Mouse (Mus musculus) yolk sac, embryonic 10.5 days (tissue): ENCODE data around the gene Hist1h4n.
"Not testable (repeated sequence)": the region's sequence is repeated elsewhere in the genome, so short reads cannot be mapped to it uniquely, and the experiment has no call there.

Source experiments
- DNase-seq: peaks from one replicate; pipeline ENCODE4 v3.0.0-alpha.2; 2017; ENCODE audit warnings: low spot score

Hist1h4n gene

DNA sequence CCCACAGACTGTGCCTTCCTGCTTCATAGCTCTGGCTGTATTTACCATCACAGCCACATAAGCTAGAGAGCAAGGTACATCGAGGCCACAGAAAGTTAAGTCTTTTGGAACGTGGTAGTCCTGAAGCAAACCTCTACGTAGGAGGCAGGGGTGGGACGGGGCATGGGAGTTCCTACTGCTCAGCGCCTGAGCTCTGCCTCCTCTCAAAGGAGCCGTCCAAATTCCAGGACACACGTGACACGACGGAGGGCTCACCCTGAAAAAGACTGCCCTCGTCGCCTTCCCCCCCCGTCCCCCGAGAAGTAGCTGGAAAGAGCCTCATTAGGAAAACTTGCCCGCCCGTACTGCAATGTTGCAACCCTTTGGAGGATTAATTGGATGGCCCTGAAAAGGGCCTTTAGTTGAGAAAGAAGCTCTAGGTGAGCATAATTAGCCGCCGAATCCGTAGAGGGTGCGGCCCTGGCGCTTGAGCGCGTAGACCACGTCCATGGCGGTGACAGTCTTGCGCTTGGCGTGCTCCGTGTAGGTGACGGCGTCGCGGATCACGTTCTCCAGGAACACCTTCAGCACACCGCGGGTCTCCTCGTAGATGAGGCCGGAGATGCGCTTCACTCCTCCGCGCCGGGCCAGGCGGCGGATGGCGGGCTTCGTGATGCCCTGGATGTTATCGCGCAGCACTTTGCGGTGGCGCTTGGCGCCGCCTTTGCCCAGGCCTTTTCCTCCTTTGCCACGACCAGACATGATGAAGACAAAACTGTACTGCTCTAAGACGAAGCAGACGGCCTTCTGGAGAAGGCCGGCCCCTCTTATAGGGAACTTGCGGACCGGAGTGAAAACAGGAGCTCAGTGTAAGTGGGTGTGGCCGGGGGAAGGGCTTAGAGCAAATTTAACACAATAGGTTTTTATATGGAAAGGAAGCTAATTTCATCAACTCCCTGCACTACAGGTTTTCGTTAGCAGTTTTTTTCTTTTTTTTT, at the start of gene Hist1h4n:
Gene Hist1h4n, minus strand, starts transcription at position 779 of the 977 bp plus-strand sequence.
- not testable (repeated sequence) for DNase-seq

DNA sequence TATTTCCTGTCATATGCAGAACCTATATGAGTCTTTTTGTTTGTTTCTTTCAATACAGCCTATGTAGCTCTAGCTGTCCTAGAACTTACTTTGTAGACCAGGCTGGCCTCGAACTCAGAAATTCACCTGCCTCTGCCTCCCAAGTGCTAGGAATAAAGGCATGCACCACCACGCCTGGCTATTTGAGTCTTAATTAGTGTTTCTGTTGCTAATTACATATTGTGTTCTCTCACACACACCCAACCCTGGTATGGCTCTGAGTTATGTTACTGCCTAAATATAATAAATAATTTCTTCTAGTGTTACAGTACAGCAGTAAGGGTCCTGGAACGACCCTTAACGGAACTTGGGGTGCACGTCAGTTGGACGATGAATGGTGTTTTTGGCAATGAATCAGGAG, 48.7 kb upstream of the Hist1h4n start:
- no peak for DNase-seq

DNA sequence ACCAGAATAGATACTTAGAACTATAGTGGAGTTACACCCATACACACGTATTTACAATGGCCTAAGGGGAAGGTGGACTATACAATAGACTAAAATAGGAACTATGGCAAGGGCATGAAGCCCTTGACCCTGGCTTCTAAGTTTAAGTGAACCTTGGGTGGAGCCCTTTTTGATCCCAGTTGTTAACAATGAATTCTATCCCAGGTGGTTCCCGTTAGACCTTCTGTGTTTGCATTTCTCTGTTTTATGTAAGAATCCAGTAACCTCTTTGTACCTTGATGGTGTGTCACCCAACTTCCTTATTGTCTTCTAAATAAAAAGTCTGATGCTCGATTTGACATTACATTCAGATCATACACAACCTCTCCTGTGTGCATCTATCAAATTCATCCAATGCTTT, 33.5 kb upstream of the Hist1h4n start:
- DNase-seq: not testable (repeated sequence)

DNA sequence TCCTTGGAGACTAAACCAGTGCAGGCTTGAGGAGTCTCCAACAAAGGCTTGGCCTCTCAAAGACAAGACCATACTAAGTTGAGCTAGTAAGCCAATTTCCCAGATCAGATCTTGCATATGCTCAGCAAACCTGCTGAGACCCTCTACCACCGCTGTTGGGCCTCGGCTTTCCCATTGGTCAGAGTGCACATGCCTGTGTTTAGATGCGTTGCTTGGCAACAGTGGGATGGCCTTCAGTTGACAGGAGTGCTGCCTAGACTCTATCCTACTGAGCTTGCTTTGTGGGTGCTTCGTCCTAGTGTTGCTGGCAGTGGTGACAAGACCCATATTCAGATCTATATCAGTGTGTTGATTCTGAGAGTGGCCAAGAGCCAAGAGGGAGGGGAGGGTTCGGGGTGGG, 29.6 kb upstream of the Hist1h4n start:
- no peak for DNase-seq

DNA sequence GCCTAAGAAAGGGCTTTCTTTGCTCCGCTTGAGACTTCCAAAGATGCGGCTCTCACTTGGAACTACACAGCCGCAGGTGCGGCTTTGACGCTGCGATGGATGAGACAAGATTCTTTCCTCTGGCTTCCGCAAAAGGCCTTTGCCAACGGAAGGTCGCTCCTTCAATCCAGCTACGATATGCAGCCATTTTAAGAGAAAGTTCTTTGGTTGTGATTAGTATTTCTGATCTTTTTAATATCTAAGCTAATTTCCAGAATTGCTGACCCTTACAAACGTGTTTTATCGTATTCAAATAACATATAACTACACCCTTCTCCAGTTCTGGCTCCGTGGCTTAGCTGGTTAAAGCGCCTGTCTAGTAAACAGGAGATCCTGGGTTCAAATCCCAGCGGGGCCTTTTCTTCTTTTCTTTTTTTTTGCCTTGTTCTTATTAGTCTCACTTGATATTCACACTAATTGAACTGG, 23.7 kb upstream of the Hist1h4n start:
- peak; percentile 81 for DNase-seq

DNA sequence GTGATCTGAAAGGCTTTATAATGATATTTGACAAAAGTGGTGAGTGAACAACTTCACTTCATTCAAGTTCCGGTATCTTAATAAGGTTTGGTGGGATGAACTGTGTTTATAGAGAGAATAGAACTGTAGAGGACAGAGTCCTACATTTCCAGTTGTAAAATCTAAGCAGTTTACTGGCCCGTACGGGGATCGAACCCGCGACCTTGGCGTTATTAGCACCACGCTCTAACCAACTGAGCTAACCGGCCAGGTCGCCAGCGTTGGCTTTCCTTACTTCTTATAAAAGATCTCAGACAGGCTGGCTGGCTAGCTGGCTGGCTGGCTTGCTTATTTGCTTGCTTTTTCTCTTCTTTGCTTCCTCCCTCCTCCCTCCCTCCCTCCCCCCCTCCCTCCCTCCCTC, 23.1 kb upstream of the Hist1h4n start:
- peak; percentile 91 for DNase-seq

DNA sequence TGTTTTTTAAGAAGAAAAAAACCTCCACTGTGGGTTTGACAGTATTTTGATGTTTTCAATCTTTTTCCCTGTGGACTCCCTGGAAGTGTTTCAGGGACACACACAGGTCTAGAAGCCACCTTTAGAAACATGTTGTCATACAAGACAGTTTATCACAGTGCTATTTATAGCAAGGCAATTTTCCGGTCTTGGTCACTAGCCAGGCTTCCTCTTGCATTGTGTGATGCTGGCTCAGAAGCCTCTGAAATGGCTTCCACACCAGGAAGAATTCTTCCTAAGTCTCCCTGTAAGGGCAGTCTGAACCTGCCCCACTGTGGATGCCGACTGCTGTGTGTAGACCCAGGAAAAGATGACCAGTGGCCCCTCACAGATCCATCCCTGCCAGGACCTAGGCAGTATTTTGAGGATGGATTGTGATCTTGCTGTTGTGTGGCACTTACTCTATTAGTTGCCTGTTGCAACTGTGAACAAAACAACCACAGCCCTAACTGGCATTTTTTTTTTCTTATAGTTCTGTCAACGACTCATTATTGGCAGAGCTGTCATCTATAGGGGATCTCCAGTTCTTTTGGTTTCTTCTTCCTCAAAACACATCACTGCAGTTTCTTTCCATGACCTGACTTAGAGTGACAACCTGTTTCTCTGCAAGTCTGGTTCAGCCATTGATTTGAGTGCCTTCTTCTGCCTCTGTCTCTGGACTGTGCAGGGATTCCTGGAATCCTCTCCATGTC, 20.4 kb upstream of the Hist1h4n start:
- DNase-seq: no peak

DNA sequence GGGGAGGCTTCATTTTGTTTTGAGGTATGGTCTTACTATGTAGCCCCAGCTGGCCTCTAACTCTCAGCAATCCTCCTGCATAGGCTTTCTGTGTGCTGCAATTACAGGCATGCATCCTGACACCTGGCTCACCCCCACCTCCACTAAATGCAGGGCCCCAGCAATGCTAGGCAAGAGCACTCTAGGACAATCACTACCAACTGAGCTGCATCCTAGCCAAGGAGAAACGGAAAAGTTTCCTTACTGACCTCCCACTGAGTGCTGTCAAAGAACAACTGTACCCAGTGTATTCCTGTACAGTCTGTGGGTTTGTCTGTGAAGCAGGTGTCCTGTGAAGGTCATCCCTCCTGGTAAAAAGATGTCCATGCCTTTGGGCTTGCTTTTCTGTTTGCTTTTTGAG, 18.7 kb upstream of the Hist1h4n start:
- not testable (repeated sequence) for DNase-seq

DNA sequence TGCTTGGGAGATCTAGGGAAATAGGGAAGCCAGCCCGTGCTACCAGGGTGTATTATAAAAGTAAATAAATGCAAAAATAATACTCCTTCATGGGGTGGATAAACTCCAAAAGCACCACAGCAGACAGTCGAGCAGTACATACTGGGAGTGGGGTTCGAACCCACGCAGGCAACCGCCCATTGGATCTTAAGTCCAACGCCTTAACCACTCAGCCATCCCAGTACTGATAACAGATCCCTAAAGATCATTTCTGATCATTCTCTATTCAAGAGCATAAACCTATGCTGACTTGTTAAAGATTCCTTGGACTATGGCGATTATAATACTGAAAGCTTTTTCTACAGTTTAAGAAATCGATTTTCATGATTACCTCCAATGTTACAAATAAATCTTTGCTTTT, 15.9 kb upstream of the Hist1h4n start:
- DNase-seq: peak; percentile 66

DNA sequence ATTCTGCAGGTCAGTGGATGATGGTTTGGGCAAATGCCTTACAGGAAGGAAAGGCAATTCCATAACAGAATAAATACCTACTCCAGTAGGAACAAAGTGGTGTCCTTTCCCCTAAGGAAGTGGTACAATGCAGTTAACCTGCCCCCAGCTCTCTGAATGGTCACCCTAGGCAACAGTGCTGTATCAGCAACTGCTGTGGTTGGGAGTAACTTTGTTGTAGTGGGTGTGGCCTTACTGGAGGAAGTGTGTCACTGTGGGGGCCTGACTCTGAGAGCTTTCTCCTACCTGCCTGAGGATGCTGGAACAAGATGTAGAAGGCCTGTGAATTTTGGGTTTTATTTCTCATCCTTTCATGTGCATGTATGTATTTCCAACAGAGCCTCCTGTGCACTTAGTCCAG, 14.4 kb upstream of the Hist1h4n start:
- DNase-seq: not testable (repeated sequence)

DNA sequence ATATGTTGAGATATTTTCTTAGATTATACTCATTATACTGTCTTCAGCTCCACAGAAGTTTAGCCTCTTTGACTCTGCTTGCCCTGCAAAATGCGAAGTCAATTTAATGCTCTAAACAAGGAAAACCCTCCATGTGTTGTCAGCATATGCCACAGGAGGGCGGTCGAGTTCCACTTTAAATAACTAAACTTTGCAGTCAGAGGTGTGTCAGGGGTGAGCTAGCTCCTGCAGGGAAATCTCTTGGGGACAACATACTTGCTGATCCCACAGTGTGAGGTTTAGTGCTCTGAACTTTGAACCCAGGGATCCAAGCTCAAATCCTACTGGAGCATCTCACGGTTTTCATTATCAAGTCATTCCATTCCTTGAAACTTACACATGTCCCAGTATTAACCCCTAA, 8.5 kb upstream of the Hist1h4n start:
- not testable (repeated sequence) for DNase-seq

DNA sequence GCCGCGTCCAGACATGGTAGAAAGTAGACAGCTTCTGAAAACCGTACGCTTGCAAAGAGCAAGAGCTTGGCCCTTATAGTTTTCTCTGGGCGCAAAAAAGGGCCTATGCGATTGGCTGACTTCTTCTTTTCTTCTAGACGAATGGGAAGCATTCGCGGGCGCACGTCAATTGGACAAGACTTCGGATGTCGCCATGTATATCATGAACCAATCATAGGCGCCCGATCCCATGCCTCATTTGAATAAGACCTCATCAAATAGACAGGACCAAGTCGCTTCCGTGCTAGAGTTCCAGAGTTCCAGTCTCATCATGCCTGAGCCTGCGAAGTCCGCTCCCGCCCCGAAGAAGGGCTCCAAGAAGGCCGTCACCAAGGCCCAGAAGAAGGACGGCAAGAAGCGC, 1.5 kb upstream of the Hist1h4n start, which contains the start of the genes Hist1h2ap and Hist1h2br:
Gene Hist1h2ap, minus strand, starts transcription at position 47 of the 400 bp plus-strand sequence.
Gene Hist1h2br, plus strand, starts transcription at position 283 of the 400 bp plus-strand sequence.
- DNase-seq: not testable (repeated sequence)

DNA sequence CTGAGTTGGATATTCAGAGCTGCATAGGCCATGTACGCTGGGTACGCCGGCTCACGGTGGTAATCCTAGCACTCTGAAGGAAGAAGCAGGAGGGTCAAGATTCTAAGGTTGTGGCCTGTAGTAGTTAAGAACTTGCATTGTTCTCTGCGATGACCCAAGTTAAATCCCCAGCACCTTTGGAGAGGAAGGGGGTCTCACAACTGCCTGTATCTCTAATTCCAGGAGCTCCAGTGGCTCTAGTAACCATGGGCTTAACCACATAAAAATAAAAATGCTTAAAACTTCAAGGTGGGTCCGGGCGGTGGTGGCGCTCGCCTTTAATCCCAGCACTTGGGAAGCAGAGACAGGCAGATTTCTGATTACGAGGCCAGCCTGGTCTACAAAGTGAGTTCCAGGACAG, 1.7 kb downstream of the Hist1h4n start:
- peak; percentile 17 for DNase-seq

DNA sequence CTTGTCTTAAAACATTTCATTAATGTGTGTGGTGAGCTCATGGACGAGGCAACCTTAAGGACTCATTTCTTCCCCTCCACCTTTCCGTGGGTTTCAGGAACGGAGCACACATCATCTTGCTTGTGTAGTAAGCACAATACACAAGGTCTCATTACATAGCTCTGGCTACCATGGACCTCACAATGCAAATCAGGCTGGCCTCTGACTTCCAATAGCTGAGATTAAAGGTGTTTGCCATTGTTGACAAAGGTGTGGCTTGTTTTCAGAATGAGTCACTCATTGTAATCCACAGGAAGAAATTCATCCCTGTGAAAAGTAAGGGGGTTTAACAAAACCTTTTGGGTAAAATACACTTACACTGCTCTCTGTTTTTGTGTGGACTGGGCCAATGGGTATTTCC, 3.5 kb downstream of the Hist1h4n start:
- DNase-seq: no peak

DNA sequence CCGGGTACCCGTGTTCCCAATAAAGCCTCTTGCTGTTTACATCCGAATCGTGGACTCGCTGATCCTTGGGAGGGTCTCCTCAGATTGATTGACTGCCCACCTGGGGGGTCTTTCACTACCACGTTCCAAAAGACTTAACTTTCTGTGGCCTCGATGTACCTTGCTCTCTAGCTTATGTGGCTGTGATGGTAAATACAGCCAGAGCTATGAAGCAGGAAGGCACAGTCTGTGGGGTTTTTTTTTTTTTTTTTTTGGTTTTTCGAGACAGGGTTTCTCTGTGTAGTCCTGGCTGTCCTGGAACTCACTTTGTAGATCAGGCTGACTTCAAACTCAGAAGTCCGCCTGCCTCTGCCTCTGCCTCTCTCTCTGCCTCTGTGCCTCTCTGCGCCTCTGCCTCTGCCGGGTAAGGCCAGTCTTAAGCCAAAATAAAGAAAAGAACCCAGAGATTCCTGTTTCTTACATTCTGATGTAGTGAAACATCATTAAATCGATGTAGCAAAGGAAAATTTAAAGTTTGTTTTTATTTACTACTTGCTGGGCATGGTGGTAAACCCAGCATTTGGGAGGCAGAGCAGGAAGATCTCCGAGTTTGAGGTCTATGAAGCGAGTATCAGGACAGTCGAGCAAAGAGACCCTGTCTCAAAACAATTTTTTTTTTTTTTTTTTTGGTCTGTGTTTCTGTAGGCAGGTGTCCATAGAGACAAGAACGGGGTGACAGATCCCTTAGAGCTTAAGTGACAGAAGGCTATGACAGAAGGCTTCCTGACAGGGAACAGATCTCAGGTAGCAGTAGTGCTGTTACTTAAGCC, 11.7 kb downstream of the Hist1h4n start:
- not testable (repeated sequence) for DNase-seq

DNA sequence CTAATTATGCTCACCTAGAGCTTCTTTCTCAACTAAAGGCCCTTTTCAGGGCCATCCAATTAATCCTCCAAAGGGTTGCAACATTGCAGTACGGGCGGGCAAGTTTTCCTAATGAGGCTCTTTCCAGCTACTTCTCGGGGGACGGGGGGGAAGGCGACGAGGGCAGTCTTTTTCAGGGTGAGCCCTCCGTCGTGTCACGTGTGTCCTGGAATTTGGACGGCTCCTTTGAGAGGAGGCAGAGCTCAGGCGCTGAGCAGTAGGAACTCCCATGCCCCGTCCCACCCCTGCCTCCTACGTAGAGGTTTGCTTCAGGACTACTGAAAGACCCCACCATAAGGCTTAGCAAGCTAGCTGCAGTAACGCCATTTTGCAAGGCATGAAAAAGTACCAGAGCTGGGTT, 19.9 kb downstream of the Hist1h4n start:
- DNase-seq: not testable (repeated sequence)

DNA sequence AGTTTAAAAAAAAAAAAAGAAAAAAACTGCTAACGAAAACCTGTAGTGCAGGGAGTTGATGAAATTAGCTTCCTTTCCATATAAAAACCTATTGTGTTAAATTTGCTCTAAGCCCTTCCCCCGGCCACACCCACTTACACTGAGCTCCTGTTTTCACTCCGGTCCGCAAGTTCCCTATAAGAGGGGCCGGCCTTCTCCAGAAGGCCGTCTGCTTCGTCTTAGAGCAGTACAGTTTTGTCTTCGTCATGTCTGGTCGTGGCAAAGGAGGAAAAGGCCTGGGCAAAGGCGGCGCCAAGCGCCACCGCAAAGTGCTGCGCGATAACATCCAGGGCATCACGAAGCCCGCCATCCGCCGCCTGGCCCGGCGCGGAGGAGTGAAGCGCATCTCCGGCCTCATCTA, 20.5 kb downstream of the Hist1h4n start, which contains the start of gene Hist1h4m:
Gene Hist1h4m, plus strand, starts transcription at position 208 of the 400 bp plus-strand sequence.
- not testable (repeated sequence) for DNase-seq

DNA sequence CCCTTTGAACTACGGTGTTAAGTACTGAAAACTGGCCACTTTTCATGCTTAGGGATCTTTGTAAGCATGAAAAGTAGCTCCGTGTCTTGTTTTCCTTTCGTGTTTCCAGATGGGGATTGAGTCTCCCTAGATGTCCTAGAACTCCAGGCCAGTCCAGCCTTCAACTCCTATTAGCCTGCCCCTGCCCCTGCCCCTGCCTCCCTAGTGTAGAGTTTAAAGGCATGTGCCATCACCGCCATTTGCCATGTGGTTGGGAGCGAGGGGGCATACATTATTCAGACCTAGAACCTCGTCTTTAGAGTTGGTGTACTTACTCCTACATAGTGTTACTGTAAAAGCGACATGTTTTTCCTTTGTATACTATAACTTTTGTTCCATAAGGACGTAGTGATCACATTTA, 20.9 kb downstream of the Hist1h4n start:
- not testable (repeated sequence) for DNase-seq

DNA sequence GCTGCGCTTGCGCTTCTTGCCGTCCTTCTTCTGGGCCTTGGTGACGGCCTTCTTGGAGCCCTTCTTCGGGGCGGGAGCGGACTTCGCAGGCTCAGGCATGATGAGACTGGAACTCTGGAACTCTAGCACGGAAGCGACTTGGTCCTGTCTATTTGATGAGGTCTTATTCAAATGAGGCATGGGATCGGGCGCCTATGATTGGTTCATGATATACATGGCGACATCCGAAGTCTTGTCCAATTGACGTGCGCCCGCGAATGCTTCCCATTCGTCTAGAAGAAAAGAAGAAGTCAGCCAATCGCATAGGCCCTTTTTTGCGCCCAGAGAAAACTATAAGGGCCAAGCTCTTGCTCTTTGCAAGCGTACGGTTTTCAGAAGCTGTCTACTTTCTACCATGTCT, 21.9 kb downstream of the Hist1h4n start, which contains the start of the genes Hist1h2bq and Hist1h2ao:
Gene Hist1h2bq, minus strand, starts transcription at position 125 of the 400 bp plus-strand sequence.
Gene Hist1h2ao, plus strand, starts transcription at position 393 of the 400 bp plus-strand sequence.
- not testable (repeated sequence) for DNase-seq

DNA sequence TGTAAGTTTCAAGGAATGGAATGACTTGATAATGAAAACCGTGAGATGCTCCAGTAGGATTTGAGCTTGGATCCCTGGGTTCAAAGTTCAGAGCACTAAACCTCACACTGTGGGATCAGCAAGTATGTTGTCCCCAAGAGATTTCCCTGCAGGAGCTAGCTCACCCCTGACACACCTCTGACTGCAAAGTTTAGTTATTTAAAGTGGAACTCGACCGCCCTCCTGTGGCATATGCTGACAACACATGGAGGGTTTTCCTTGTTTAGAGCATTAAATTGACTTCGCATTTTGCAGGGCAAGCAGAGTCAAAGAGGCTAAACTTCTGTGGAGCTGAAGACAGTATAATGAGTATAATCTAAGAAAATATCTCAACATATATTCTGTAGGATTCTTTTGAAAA, 28.9 kb downstream of the Hist1h4n start:
- not testable (repeated sequence) for DNase-seq

DNA sequence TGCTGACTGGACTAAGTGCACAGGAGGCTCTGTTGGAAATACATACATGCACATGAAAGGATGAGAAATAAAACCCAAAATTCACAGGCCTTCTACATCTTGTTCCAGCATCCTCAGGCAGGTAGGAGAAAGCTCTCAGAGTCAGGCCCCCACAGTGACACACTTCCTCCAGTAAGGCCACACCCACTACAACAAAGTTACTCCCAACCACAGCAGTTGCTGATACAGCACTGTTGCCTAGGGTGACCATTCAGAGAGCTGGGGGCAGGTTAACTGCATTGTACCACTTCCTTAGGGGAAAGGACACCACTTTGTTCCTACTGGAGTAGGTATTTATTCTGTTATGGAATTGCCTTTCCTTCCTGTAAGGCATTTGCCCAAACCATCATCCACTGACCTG, 34.8 kb downstream of the Hist1h4n start:
- not testable (repeated sequence) for DNase-seq
